Mouse (Mus musculus): ENCODE measurements at regions not wholly inside any gene's neighbourhood (a gene's known extent, or its start where the extent isn't known, plus 50 kb on each side); places are given as distances from the start of the nearest gene placed in this dataset.

DNA sequence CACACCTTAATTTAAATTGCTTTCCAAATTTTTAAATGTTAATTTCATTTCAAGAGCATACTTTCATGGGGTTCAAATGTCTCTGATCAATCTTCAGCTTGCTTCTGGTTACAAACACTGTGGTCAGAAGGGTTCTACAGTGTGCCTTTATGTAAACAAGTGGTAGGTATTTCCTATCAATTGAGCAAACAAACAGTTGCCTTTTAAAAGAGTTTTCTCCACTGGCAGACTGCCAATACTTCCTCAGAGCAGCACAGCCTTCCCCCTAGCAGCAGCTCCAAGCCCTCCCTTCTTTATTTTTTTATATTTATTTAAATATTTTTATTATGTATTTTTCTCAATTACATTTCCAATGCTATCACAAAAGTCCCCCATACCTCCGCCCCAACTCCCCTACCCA lies 977.8 kb downstream of the Fstl5 start:
- Histone ChIP-seq H3K4me1 (ENCODE audit: insufficient read depth) (no peaks in the 10 kb centered on the region), H3K36me3 (ENCODE audit: insufficient read depth) (no peaks in the 10 kb centered on the region), H3K27ac (ENCODE audit: low read depth) (no peak overlapping the region), H3K9me3 (ENCODE audit: low read depth, low read length) (no peaks in the 10 kb centered on the region), H3K4me3 (ENCODE audit: low read depth, low read length) (no peak overlapping the region), H3K4me2 (no peak overlapping the region), H3K27me3 (ENCODE audit: insufficient read depth, low read length) (no peaks in the 10 kb centered on the region), H3K9ac (no peak overlapping the region)
- WGBS, result 64% methylated on average over 1 of the region's 1 CpGs
- ATAC-seq (ENCODE audit: insufficient read depth), result peak; percentile 71
- TF ChIP-seq CTCF (IDR thresholded peaks at IDR 0.05; ENCODE audit: low read depth), result no peak
- peak; percentile 79 for DNase-seq

- Histone ChIP-seq H3K27ac (ENCODE audit: low read depth) (no peak overlapping the region), H3K27me3 (ENCODE audit: insufficient read depth, low read length) (no peaks in the 10 kb centered on the region), H3K4me2 (no peak overlapping the region), H3K9ac (no peak overlapping the region), H3K4me1 (ENCODE audit: insufficient read depth) (no peaks in the 10 kb centered on the region), H3K9me3 (ENCODE audit: low read depth, low read length) (no peaks in the 10 kb centered on the region), H3K4me3 (ENCODE audit: low read depth, low read length) (no peak overlapping the region), H3K36me3 (ENCODE audit: insufficient read depth) (no peaks in the 10 kb centered on the region)
- no peak for DNase-seq
- ATAC-seq (ENCODE audit: insufficient read depth), result no peak
- no peak for TF ChIP-seq CTCF (IDR thresholded peaks at IDR 0.05; ENCODE audit: low read depth)
These were observed 1001.0 kb downstream of the Fstl5 start for GRCm38 (mm10) chr3:77075055-77075454.

- Histone ChIP-seq H3K4me3 (ENCODE audit: low read depth, low read length) (no peak overlapping the region), H3K9ac (no peak overlapping the region), H3K9me3 (ENCODE audit: low read depth, low read length) (no peaks in the 10 kb centered on the region), H3K27me3 (ENCODE audit: insufficient read depth, low read length) (no peaks in the 10 kb centered on the region), H3K4me1 (ENCODE audit: insufficient read depth) (no peaks in the 10 kb centered on the region), H3K27ac (ENCODE audit: low read depth) (no peak overlapping the region), H3K4me2 (no peak overlapping the region), H3K36me3 (ENCODE audit: insufficient read depth) (no peaks in the 10 kb centered on the region)
- no peak for ATAC-seq (ENCODE audit: insufficient read depth)
- 51% methylated on average over 3 of the region's 3 CpGs for WGBS
- DNase-seq, result peak; percentile 39
- no peak for TF ChIP-seq CTCF (IDR thresholded peaks at IDR 0.05; ENCODE audit: low read depth)
These were observed 1017.7 kb downstream of the Fstl5 start for GRCm38 (mm10) chr3:77091812-77092211.

GRCm38 (mm10) chr3:77112969-77113368 lies 1038.9 kb downstream of the Fstl5 start:
- H3K4me3 ChIP-seq (ENCODE audit: low read depth, low read length), result no peak overlapping the region
- no peak overlapping the region for H3K9ac ChIP-seq
- H3K27me3 ChIP-seq (ENCODE audit: insufficient read depth, low read length), result no peaks in the 10 kb centered on the region
- H3K4me2 ChIP-seq, result no peak overlapping the region
- ATAC-seq (ENCODE audit: insufficient read depth) (peak; percentile 31; the same call in 1 of the 2 replicates), DNase-seq (peak; percentile 62)
- H3K9me3 ChIP-seq (ENCODE audit: low read depth, low read length), result no peaks in the 10 kb centered on the region
- no peak overlapping the region for H3K27ac ChIP-seq (ENCODE audit: low read depth)
- H3K4me1 ChIP-seq (ENCODE audit: insufficient read depth), result no peaks in the 10 kb centered on the region
- H3K36me3 ChIP-seq (ENCODE audit: insufficient read depth), result no peaks in the 10 kb centered on the region
- 21% methylated on average over 2 of the region's 2 CpGs for WGBS
- TF ChIP-seq CTCF (IDR thresholded peaks at IDR 0.05; ENCODE audit: low read depth), result no peak

GRCm38 (mm10) chr3:77120581-77120980 lies 1046.5 kb downstream of the Fstl5 start:
- Histone ChIP-seq H3K4me2 (no peak overlapping the region), H3K27me3 (ENCODE audit: insufficient read depth, low read length) (no peaks in the 10 kb centered on the region), H3K27ac (ENCODE audit: low read depth) (no peak overlapping the region), H3K9me3 (ENCODE audit: low read depth, low read length) (no peaks in the 10 kb centered on the region), H3K9ac (no peak overlapping the region), H3K4me1 (ENCODE audit: insufficient read depth) (no peaks in the 10 kb centered on the region), H3K4me3 (ENCODE audit: low read depth, low read length) (no peak overlapping the region), H3K36me3 (ENCODE audit: insufficient read depth) (no peaks in the 10 kb centered on the region)
- ATAC-seq (ENCODE audit: insufficient read depth) (no peak), DNase-seq (no peak)
- 89% methylated on average over 8 of the region's 8 CpGs for WGBS
- no peak for TF ChIP-seq CTCF (IDR thresholded peaks at IDR 0.05; ENCODE audit: low read depth)

GRCm38 (mm10) chr3:77151636-77152035 lies 1077.6 kb downstream of the Fstl5 start:
- DNase-seq, result no peak
- 49% methylated on average over 1 of the region's 1 CpGs for WGBS
- H3K9ac ChIP-seq, result no peak overlapping the region
- H3K27me3 ChIP-seq (ENCODE audit: insufficient read depth, low read length), result no peaks in the 10 kb centered on the region
- H3K4me1 ChIP-seq (ENCODE audit: insufficient read depth), result no peaks in the 10 kb centered on the region
- ATAC-seq (ENCODE audit: insufficient read depth), result no peak
- H3K4me3 ChIP-seq (ENCODE audit: low read depth, low read length), result no peak overlapping the region
- no peak overlapping the region for H3K27ac ChIP-seq (ENCODE audit: low read depth)
- no peaks in the 10 kb centered on the region for H3K36me3 ChIP-seq (ENCODE audit: insufficient read depth)
- no peaks in the 10 kb centered on the region for H3K9me3 ChIP-seq (ENCODE audit: low read depth, low read length)
- H3K4me2 ChIP-seq, result no peak overlapping the region
- no peak for TF ChIP-seq CTCF (IDR thresholded peaks at IDR 0.05; ENCODE audit: low read depth)

DNA sequence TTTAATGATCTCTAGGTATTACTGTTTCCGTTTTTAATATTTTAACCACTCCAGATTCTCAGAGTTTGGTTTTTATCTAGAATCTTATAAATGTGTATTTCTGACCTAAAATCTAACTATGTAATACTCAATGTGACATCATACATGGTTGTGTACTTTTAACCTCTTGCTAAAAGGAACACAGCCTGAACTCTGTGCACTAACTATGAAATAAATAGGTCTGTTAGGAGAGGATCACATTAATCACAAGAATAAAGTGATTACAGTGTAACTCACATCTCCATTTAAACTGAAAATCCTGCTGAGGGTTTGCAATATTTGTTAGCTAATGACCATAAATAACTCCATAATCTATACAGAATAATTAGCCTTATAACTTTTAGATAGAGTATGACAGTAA lies 1123.8 kb downstream of the Fstl5 start:
- Histone ChIP-seq H3K4me2 (no peak overlapping the region), H3K9me3 (ENCODE audit: low read depth, low read length) (no peaks in the 10 kb centered on the region), H3K4me3 (ENCODE audit: low read depth, low read length) (no peak overlapping the region), H3K27ac (ENCODE audit: low read depth) (no peak overlapping the region), H3K36me3 (ENCODE audit: insufficient read depth) (no peaks in the 10 kb centered on the region), H3K27me3 (ENCODE audit: insufficient read depth, low read length) (no peaks in the 10 kb centered on the region), H3K9ac (no peak overlapping the region), H3K4me1 (ENCODE audit: insufficient read depth) (no peaks in the 10 kb centered on the region)
- ATAC-seq (ENCODE audit: insufficient read depth), result peak; percentile 74; the same call in 1 of the 2 replicates
- DNase-seq, result no peak
- TF ChIP-seq CTCF (IDR thresholded peaks at IDR 0.05; ENCODE audit: low read depth), result no peak
- WGBS, result 41% methylated on average over 1 of the region's 1 CpGs

- Histone ChIP-seq H3K36me3 (ENCODE audit: insufficient read depth) (no peaks in the 10 kb centered on the region), H3K27me3 (ENCODE audit: insufficient read depth, low read length) (no peaks in the 10 kb centered on the region), H3K4me2 (no peak overlapping the region), H3K4me3 (ENCODE audit: low read depth, low read length) (no peak overlapping the region), H3K4me1 (ENCODE audit: insufficient read depth) (no peaks in the 10 kb centered on the region), H3K9me3 (ENCODE audit: low read depth, low read length) (no peaks in the 10 kb centered on the region), H3K27ac (ENCODE audit: low read depth) (no peak overlapping the region), H3K9ac (no peak overlapping the region)
- WGBS, result 27% methylated on average over 2 of the region's 2 CpGs
- ATAC-seq (ENCODE audit: insufficient read depth) (peak; percentile 98), DNase-seq (peak; percentile 89)
- TF ChIP-seq CTCF (IDR thresholded peaks at IDR 0.05; ENCODE audit: low read depth), result no peak
These were observed 1124.2 kb downstream of the Fstl5 start for GRCm38 (mm10) chr3:77198265-77198664.
